Mouse (Mus musculus): ENCODE measurements around the gene Cemip. TPM values are rescaled to one million over a fixed set of nuclear protein-coding genes. Genes with fewer than 3 reads are reported as not detected.

Cemip gene
- polyA plus RNA-seq, 1 experiment = 0.65 TPM

DNA sequence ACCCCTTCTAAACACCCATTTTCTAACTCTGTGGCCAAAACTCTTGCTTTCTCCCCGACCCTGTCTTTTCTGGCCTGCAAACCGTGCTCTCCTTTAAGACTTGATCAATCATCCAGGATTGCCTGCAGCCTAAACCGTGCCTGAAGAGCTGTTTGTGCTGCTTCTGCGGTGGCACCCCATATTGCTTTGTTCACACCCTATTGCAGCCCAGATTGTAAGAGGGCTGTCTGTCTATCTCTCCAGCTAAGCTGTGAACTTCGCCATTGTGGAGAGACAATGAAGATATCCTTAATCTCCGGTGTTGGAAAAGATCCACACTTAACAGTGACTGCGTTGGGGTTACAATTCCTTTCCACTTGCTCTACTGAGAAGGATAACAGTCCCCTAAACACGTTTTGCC, 12.0 kb downstream of the Cemip start:
- TF ChIP-seq POLR2A (IDR thresholded peaks at IDR 0.05; ENCODE audit: borderline replicate concordance, extremely low read depth, low read depth, low read length) (no peak), CTCF (IDR thresholded peaks at IDR 0.05; ENCODE audit: insufficient read depth, low read length) (no peak)
- no peak for DNase-seq
- WGBS = 46% methylated on average over 8 of the region's 8 CpGs

DNA sequence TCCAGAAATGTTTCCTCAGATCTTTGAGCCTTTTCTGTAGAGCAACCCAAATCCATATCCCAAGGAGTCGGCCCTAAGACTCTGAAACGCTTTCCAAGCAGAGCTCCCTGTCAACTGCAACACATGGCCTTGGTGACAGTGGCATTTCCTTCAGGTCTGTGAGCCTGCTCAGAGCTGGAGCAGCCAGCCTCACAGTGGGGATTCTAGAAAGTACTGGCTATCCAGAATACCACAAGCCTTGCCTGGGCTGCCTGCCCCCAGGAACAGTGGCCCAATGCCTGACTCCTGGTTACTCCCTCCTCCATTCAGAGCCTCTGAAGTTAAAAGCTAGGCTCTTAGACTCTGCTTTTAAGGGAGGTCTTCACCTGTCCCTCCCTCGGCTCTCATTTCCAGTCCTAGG, 12.4 kb downstream of the Cemip start:
- no peak for DNase-seq
- Histone ChIP-seq H3K4me3 (replicated peaks; ENCODE audit: extremely low read depth, low read depth, low read length) (no peak overlapping the region), H3K4me1 (ENCODE audit: control insufficient read depth, insufficient read depth, low read length) (no peaks in the 10 kb centered on the region)
- 81% methylated on average over 3 of the region's 3 CpGs for WGBS
- TF ChIP-seq CTCF (IDR thresholded peaks at IDR 0.05; ENCODE audit: insufficient read depth, low read length) = no peak
- no peak for TF ChIP-seq POLR2A (IDR thresholded peaks at IDR 0.05; ENCODE audit: borderline replicate concordance, extremely low read depth, low read depth, low read length)

More for the DNA sequence above, 12.0 kb downstream of the Cemip start:
- H3K4me1 ChIP-seq (ENCODE audit: control insufficient read depth, insufficient read depth, low read length) = no peaks in the 10 kb centered on the region
- no peak overlapping the region for H3K4me3 ChIP-seq (replicated peaks; ENCODE audit: extremely low read depth, low read depth, low read length)

DNA sequence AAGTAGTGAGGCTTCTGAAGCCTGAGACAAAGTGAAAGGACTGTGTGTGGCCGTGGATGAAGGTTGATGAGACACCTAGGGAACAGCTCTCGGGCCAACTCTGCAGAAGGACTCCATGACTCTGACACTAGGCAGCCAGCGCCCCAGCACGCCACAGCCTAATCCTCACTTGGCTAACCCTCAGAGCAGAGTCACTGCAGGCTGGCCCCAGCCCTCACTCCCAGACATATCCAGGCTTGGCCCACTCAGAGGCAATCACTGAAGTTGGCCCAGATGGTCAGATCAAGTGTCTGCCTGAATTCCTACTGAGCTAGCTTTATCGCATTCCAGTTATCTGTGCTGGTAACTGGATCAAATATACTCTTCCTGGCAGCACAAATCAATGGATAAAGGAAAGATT, 17.4 kb downstream of the Cemip start:
- no peaks in the 10 kb centered on the region for H3K4me1 ChIP-seq (ENCODE audit: control insufficient read depth, insufficient read depth, low read length)
- no peak for DNase-seq
- no peak overlapping the region for H3K4me3 ChIP-seq (replicated peaks; ENCODE audit: extremely low read depth, low read depth, low read length)
- 74% methylated on average over 5 of the region's 5 CpGs for WGBS
- TF ChIP-seq POLR2A (IDR thresholded peaks at IDR 0.05; ENCODE audit: borderline replicate concordance, extremely low read depth, low read depth, low read length) (no peak), CTCF (IDR thresholded peaks at IDR 0.05; ENCODE audit: insufficient read depth, low read length) (no peak)

DNA sequence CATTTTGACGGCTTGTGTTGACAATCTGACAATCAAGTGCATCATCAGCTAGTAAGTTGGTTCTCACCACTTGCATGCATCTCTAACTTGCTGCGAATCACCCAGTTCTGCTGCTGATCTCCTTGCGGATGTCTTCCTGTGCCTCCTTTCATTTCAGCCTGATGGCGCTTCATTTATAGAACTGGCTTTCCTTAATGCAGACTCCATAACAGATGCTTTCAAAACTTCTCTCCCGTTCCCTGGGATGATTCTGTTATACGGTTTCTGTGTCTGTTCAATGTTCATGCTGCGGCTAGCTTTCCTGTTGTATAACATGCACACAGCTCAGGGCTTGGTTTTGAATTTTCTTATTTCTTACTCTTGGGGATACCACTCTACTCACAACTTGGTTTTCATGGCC, 26.5 kb downstream of the Cemip start:
- Histone ChIP-seq H3K4me3 (replicated peaks; ENCODE audit: extremely low read depth, low read depth, low read length) (no peak overlapping the region), H3K4me1 (ENCODE audit: control insufficient read depth, insufficient read depth, low read length) (no peaks in the 10 kb centered on the region)
- no peak for DNase-seq
- WGBS = 94% methylated on average over 7 of the region's 7 CpGs
- TF ChIP-seq CTCF (IDR thresholded peaks at IDR 0.05; ENCODE audit: insufficient read depth, low read length) (no peak), POLR2A (IDR thresholded peaks at IDR 0.05; ENCODE audit: borderline replicate concordance, extremely low read depth, low read depth, low read length) (no peak)

DNA sequence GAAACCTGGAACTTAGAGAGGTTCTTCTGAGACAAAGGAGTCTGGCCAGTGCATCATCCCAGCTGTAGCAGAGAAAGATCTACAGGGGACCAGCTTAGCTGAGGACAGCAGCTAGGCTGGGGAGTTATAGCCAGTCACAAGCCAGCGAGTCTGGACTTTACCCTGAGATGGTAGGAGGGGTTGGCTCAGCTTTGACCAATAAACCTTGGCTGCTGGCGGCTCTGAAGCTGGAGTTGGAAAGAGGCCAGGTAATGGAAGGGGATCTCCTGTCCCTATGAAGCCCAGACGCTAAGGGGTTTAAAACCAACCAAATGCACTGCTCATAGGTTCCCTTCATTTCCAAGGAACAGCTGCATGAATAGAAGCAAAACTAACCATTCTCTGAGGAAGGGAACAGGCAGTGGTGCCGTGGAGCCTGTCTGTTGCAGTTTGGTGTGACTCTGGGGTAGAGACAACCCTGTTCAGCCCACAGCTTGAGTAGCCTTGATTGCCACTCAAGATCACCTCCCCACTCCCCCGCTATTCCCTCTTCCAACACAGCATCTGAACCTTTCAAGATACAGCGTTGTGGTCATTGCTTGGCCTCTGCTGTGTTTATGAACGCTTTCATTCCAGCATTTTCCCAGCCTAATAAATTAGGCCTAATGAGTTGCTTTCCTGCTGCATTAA, 30.2 kb downstream of the Cemip start:
- Histone ChIP-seq H3K4me1 (ENCODE audit: control insufficient read depth, insufficient read depth, low read length) (no peaks in the 10 kb centered on the region), H3K4me3 (replicated peaks; ENCODE audit: extremely low read depth, low read depth, low read length) (no peak overlapping the region)
- DNase-seq = no peak
- TF ChIP-seq CTCF (IDR thresholded peaks at IDR 0.05; ENCODE audit: insufficient read depth, low read length) = no peak
- no peak for TF ChIP-seq POLR2A (IDR thresholded peaks at IDR 0.05; ENCODE audit: borderline replicate concordance, extremely low read depth, low read depth, low read length)
- 59% methylated on average over 7 of the region's 7 CpGs for WGBS

DNA sequence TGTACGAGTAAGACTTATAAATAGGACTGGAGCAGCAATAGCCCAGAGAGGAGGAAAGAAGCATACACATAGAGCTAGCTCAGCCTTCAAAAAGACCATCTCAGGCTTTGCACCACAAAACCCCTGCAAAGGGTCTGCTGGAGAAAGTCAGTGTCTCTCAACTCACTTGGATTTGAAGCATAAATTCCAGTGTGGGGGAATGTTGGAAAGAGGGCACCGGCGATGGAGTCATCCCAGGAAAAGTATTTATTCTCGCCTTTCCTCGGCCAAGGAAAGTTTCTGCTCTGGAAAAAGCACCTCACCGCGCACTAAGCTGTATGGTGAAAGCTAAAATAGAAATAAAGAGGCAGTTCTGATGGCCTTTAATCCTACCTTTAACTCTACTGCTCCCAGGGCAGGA, 32.4 kb downstream of the Cemip start:
- Histone ChIP-seq H3K4me3 (replicated peaks; ENCODE audit: extremely low read depth, low read depth, low read length) (no peak overlapping the region), H3K4me1 (ENCODE audit: control insufficient read depth, insufficient read depth, low read length) (no peaks in the 10 kb centered on the region)
- no peak for DNase-seq
- TF ChIP-seq POLR2A (IDR thresholded peaks at IDR 0.05; ENCODE audit: borderline replicate concordance, extremely low read depth, low read depth, low read length) (no peak), CTCF (IDR thresholded peaks at IDR 0.05; ENCODE audit: insufficient read depth, low read length) (no peak)
- WGBS = 73% methylated on average over 7 of the region's 7 CpGs

DNA sequence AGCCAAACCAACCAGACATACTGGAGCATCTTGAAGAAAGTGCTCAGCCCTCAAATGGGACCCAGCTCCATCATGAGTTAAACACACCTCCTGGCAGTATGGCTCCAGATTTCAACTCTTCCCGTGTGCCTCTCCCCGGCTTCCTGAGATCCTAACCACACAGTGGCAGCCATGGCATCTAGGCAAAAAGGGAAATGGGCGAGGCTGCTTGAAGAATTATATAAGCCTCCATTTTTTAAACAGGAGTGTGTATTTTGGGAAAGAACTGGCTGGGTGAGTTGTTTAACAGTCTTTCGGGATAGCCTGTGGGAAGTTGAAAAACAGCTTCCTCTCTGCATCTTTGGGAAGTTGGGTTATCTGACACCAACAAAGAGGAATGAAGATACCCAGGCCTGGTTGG, 34.9 kb downstream of the Cemip start:
- no peaks in the 10 kb centered on the region for H3K4me1 ChIP-seq (ENCODE audit: control insufficient read depth, insufficient read depth, low read length)
- no peak overlapping the region for H3K4me3 ChIP-seq (replicated peaks; ENCODE audit: extremely low read depth, low read depth, low read length)
- TF ChIP-seq POLR2A (IDR thresholded peaks at IDR 0.05; ENCODE audit: borderline replicate concordance, extremely low read depth, low read depth, low read length) (no peak), CTCF (IDR thresholded peaks at IDR 0.05; ENCODE audit: insufficient read depth, low read length) (no peak)
- no peak for DNase-seq
- 49% methylated on average over 4 of the region's 4 CpGs for WGBS

DNA sequence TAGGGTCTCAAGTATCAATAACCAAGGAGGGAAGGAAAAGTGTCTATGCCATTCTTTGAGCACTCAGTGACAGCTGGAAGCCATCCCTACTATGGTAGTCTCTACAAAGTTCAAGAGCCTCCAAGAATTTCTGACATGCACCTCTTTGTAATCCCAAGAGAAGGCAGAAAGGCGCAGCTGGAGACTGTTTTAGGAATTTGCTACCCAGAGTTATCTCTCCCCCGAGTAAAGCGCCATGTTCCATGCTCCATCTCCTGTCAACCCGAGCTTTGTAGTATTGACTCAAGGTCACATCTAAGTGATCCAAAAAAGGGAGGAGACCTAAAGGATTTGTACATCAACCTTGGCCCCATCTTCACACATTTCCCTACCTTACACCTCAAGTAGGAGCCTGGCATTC, 40.8 kb downstream of the Cemip start:
- no peak for TF ChIP-seq POLR2A (IDR thresholded peaks at IDR 0.05; ENCODE audit: borderline replicate concordance, extremely low read depth, low read depth, low read length)
- no peak for TF ChIP-seq CTCF (IDR thresholded peaks at IDR 0.05; ENCODE audit: insufficient read depth, low read length)
- DNase-seq = no peak
- Histone ChIP-seq H3K4me1 (ENCODE audit: control insufficient read depth, insufficient read depth, low read length) (no peaks in the 10 kb centered on the region), H3K4me3 (replicated peaks; ENCODE audit: extremely low read depth, low read depth, low read length) (no peak overlapping the region)
- whole genome bisulfite sequencing = 67% methylated on average over 4 of the region's 4 CpGs

DNA sequence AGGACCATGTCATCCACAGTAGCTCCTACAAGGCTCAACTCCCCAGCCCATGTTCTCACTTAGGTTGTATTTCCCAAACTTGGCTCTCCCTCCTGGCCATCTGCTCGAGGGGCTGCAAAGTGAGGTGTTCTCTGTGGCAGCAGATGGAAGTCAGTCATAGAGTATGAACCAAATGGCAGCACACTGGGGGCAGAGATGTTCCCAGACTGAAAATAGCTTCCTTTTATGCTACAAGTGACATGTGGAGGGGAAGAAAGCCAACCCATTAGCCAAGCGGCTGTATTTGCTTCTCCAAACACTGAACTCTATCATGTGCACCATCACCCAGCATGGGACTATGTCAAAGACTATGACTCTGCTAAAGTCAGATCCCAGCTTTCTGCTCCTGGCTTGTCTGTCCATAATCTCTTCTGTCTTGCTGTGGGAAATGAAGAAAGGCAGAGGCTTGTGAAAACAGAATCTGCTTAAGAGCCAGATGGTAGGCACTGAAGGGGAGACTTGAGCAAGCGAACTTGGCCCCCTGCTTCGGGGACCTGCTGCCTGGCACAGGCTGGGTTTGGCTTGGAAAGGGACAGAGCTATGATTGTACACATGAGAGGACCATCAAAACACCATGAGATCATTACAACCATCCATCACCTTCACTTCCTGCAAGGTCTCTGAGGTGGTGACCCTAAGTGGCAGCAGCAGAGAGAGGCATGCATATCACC, 41.6 kb downstream of the Cemip start:
- 67% methylated on average over 4 of the region's 4 CpGs for WGBS
- TF ChIP-seq CTCF (IDR thresholded peaks at IDR 0.05; ENCODE audit: insufficient read depth, low read length) (no peak), POLR2A (IDR thresholded peaks at IDR 0.05; ENCODE audit: borderline replicate concordance, extremely low read depth, low read depth, low read length) (no peak)
- DNase-seq = no peak
- H3K4me3 ChIP-seq (replicated peaks; ENCODE audit: extremely low read depth, low read depth, low read length) = no peak overlapping the region
- H3K4me1 ChIP-seq (ENCODE audit: control insufficient read depth, insufficient read depth, low read length) = no peaks in the 10 kb centered on the region

DNA sequence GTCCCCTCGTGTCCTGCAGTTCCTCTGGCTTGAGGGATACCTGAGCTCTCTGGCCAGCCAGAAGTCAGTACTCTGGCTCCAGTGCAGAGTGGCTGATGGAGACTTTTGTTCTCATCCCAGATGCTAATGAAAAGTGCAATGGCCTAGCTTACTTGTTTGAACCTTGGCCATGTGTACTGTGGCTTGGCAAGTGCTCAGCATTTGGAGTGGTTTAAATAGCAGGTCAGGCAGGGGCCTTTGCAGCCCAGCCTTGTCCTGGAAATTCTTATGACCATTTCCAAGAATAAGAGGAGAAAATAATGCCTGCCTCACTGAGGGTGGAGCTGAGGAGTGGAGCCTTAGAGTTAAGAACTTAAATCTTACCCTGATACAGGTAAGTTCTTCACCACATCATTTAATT, 43.6 kb downstream of the Cemip start:
- Histone ChIP-seq H3K4me3 (replicated peaks; ENCODE audit: extremely low read depth, low read depth, low read length) (no peak overlapping the region), H3K4me1 (ENCODE audit: control insufficient read depth, insufficient read depth, low read length) (no peaks in the 10 kb centered on the region)
- no peak for DNase-seq
- TF ChIP-seq CTCF (IDR thresholded peaks at IDR 0.05; ENCODE audit: insufficient read depth, low read length) (no peak), POLR2A (IDR thresholded peaks at IDR 0.05; ENCODE audit: borderline replicate concordance, extremely low read depth, low read depth, low read length) (no peak)
- 49% methylated on average over 1 of the region's 1 CpGs for WGBS

Measured in lung, adult 2 months (tissue).